Mouse (Mus musculus) liver, embryonic 16.5 days (tissue): ENCODE data around the gene Pdp2. TPM values are rescaled to one million over a fixed set of nuclear protein-coding genes. Genes with fewer than 3 reads are reported as not detected.

Experiments used
- ATAC-seq: fragments of 200-750 bp; cut with Nextera tagmentation; 2 replicates; pipeline ENCODE4 v1.8.0; 2017; ENCODE audit warnings: low read depth, mild to moderate bottlenecking, moderate number of reproducible peaks, moderate library complexity
- H3K27ac ChIP-seq: fragments of 300-500 bp; sonication (generic); 2 replicates; pipeline ENCODE4 v1.5.1; 2014; ENCODE audit warnings: mild to moderate bottlenecking, low read length
- H3K27me3 ChIP-seq: fragments of 300-500 bp; sonication (generic); 2 replicates; pipeline ENCODE4 v1.6.1; 2014; ENCODE audit warnings: low read depth, low read length, mixed read lengths; ENCODE audit not compliant: control insufficient read depth, insufficient read depth
- H3K36me3 ChIP-seq: fragments of 300-500 bp; sonication (generic); 2 replicates; pipeline ENCODE4 v1.6.1; 2014; ENCODE audit warnings: mild to moderate bottlenecking; ENCODE audit not compliant: control insufficient read depth, insufficient read depth
- H3K4me1 ChIP-seq: fragments of 300-500 bp; sonication (generic); 2 replicates; pipeline ENCODE4 v1.6.1; 2014; ENCODE audit warnings: low read depth, low read length, mixed read lengths; ENCODE audit not compliant: control insufficient read depth
- H3K4me2 ChIP-seq: fragments of 300-500 bp; sonication (generic); 2 replicates; pipeline ENCODE4 v1.6.1; 2014; ENCODE audit warnings: low read depth, low read length, mixed read lengths
- H3K4me3 ChIP-seq: fragments of 300-500 bp; sonication (generic); 2 replicates; pipeline ENCODE4 v1.5.1; 2014; ENCODE audit warnings: low read depth, mild to moderate bottlenecking, low read length
- H3K9ac ChIP-seq: fragments of 300-500 bp; sonication (generic); 2 replicates; pipeline ENCODE4 v1.6.1; 2014; ENCODE audit warnings: low read depth, low read length
- H3K9me3 ChIP-seq: fragments of 300-500 bp; sonication (generic); replicated peaks from 2 replicates; pipeline ENCODE4 v1.6.1; 2016; ENCODE audit warnings: low read length; ENCODE audit not compliant: control insufficient read depth
- WGBS: fragments of 180-500 bp; shearing (Covaris S2); extraction: QIAGEN DNeasy Blood & Tissue Kit; methylation state at CpG from one replicate; pipeline ENCODE4 v1.1.7; 2014; ENCODE audit not compliant: insufficient replicate concordance; 5-methylcytosine and 5-hydroxymethylcytosine counted together
- polyA plus RNA-seq: library from polyadenylated mRNA; unstranded; fragments of >200 nt; fragmentation: Nextera tagmentation; extraction: Ambion mirVana; gene quantifications from 2 replicates; pipeline ENCODE4 v1.2.1, GENCODE M21; 2015

Pdp2 gene
- 3.4 and 3.9 TPM in 2 replicates for polyA plus RNA-seq

- H3K27ac ChIP-seq = peak within 1 kb of the TSS; percentile 74
- H3K9me3 ChIP-seq = no peaks in the 10 kb centered on the region
- H3K9ac ChIP-seq = peak within 1 kb of the TSS; percentile 52
- H3K4me2 ChIP-seq = peak within 1 kb of the TSS; percentile 69
- H3K4me1 ChIP-seq = peaks cover 14% of the 10 kb centered on the region
- peak; percentile 98 for ATAC-seq
- H3K27me3 ChIP-seq = no peaks in the 10 kb centered on the region
- WGBS = under 1% methylated on average over 44 of the region's 44 CpGs
- H3K36me3 ChIP-seq = peaks cover 14% of the 10 kb centered on the region
- peak within 1 kb of the TSS; percentile 63 for H3K4me3 ChIP-seq
Observed at GRCm38 (mm10) chr8:104591133-104591834, at the start of gene Pdp2. TSS of gene Pdp2 (plus strand) at chr8:104591451.

DNA sequence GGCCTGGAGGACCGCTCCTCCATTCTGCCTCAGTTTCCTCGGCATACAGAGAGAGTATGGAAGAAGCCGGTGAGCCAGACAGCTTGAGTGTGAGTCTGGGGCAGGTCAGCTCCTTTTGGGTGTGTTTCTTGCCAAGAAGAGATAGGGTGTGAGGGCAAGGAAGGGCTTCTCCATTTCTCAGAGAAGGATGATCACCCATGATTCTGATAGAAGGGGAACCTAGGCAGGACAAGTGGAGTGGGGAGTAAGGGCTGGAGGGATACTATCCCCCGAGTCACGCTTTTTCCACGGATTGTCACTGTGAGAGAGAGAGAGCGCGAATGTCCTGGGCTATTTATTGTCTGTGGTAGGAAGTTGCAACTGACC, 49.8 kb upstream of the Pdp2 start:
- Histone ChIP-seq H3K4me3 (peak overlapping the region; percentile 55), H3K4me1 (peaks cover 7% of the 10 kb centered on the region; the same call in 1 of the 2 replicates), H3K9ac (0 out of 2 replicates have a peak overlapping the region, but pooled peaks have one; percentile 28), H3K36me3 (no peaks in the 10 kb centered on the region), H3K27me3 (peaks cover 45% of the 10 kb centered on the region), H3K4me2 (peak overlapping the region; percentile 75), H3K9me3 (no peaks in the 10 kb centered on the region), H3K27ac (no peak overlapping the region)
- 6% methylated on average over 8 of the region's 8 CpGs for WGBS
- no peak for ATAC-seq

GRCm38 (mm10) chr8:104542160-104542559, 49.1 kb upstream of the Pdp2 start:
- H3K9ac ChIP-seq = no peak overlapping the region
- H3K4me3 ChIP-seq = no peak overlapping the region
- peaks cover 45% of the 10 kb centered on the region for H3K27me3 ChIP-seq
- no peaks in the 10 kb centered on the region for H3K36me3 ChIP-seq
- no peak overlapping the region for H3K4me2 ChIP-seq
- H3K9me3 ChIP-seq = no peaks in the 10 kb centered on the region
- H3K27ac ChIP-seq = no peak overlapping the region
- peaks cover 7% of the 10 kb centered on the region; the same call in 1 of the 2 replicates for H3K4me1 ChIP-seq
- no peak for ATAC-seq
- 13% methylated on average over 11 of the region's 11 CpGs for WGBS

- 72% methylated on average over 8 of the region's 8 CpGs for WGBS
- Histone ChIP-seq H3K4me1 (peaks cover 7% of the 10 kb centered on the region; the same call in 1 of the 2 replicates), H3K36me3 (no peaks in the 10 kb centered on the region), H3K4me2 (no peak overlapping the region), H3K9me3 (no peaks in the 10 kb centered on the region), H3K27me3 (peaks cover 45% of the 10 kb centered on the region), H3K27ac (no peak overlapping the region), H3K4me3 (no peak overlapping the region), H3K9ac (no peak overlapping the region)
- ATAC-seq = no peak
Observed at GRCm38 (mm10) chr8:104543440-104544045, 47.7 kb upstream of the Pdp2 start.

- Histone ChIP-seq H3K9ac (no peak overlapping the region), H3K4me1 (no peaks in the 10 kb centered on the region), H3K4me2 (no peak overlapping the region), H3K27ac (no peak overlapping the region), H3K4me3 (no peak overlapping the region), H3K36me3 (no peaks in the 10 kb centered on the region), H3K27me3 (no peaks in the 10 kb centered on the region), H3K9me3 (no peaks in the 10 kb centered on the region)
- 65% methylated on average over 4 of the region's 4 CpGs for WGBS
- no peak for ATAC-seq
Observed at GRCm38 (mm10) chr8:104555191-104555590, 36.1 kb upstream of the Pdp2 start.

DNA sequence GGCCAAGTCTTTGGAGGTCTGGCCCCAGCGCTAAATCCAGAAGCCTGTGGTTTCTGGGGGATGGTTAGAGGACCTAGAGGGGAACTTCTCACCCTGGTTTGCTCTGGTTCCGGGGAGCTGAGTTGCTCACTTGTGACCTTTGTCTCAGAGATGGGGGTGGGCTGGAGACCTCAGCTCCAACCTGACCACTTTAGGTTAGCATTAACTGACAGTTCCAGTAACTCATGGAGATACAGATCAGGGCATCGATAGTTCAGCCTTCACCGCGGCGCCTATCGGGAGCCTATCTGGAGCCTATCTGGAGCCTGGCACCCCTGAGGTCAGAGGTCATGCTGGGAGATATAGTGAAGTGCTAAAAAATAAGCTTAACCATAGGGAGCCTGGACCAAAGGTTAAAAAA, 34.0 kb upstream of the Pdp2 start:
- WGBS = 55% methylated on average over 7 of the region's 7 CpGs
- no peaks in the 10 kb centered on the region for H3K9me3 ChIP-seq
- peak; percentile 27; the same call in 1 of the 2 replicates for ATAC-seq
- H3K4me3 ChIP-seq = no peak overlapping the region
- H3K9ac ChIP-seq = no peak overlapping the region
- H3K4me2 ChIP-seq = no peak overlapping the region
- H3K27me3 ChIP-seq = no peaks in the 10 kb centered on the region
- H3K4me1 ChIP-seq = no peaks in the 10 kb centered on the region
- no peak overlapping the region for H3K27ac ChIP-seq
- H3K36me3 ChIP-seq = no peaks in the 10 kb centered on the region

DNA sequence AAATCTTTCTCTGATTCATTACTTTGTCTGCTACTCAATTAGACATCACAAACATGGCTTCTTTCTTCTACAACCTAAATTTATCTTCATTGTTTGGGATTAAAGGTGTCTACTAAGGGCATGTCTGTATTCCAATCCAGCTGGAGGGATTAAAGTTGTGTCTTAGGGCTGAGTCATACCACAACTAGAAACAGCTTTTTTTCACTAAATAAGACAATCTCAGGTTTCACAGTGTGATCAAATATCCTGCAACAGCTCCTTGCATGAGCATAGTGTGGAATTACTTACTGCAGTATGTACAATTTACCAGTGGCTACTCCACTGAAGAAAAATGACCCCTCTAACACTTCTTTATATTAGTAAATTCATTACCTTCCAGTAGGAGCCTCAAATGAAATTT, 30.5 kb upstream of the Pdp2 start:
- Histone ChIP-seq H3K9me3 (no peaks in the 10 kb centered on the region), H3K9ac (no peak overlapping the region), H3K27ac (no peak overlapping the region), H3K4me2 (no peak overlapping the region), H3K4me3 (no peak overlapping the region), H3K27me3 (no peaks in the 10 kb centered on the region), H3K4me1 (no peaks in the 10 kb centered on the region; the same call in 1 of the 2 replicates), H3K36me3 (no peaks in the 10 kb centered on the region)
- no peak for ATAC-seq

- 11% methylated on average over 22 of the region's 22 CpGs for WGBS
- 0 out of 2 replicates have a peak overlapping the region, but pooled peaks have one; percentile 17 for H3K4me2 ChIP-seq
- H3K27me3 ChIP-seq = no peaks in the 10 kb centered on the region
- H3K27ac ChIP-seq = no peak overlapping the region; the same call in 1 of the 2 replicates
- H3K9me3 ChIP-seq = no peaks in the 10 kb centered on the region
- peak; percentile 84 for ATAC-seq
- H3K4me3 ChIP-seq = no peak overlapping the region
- H3K4me1 ChIP-seq = no peaks in the 10 kb centered on the region; the same call in 1 of the 2 replicates
- no peak overlapping the region for H3K9ac ChIP-seq
- no peaks in the 10 kb centered on the region for H3K36me3 ChIP-seq
Observed at GRCm38 (mm10) chr8:104564633-104565456, 26.4 kb upstream of the Pdp2 start.
